Mouse (Mus musculus) limb, embryonic 11.5 days (tissue): ENCODE data around the gene Nbas. TPM values are rescaled to one million over a fixed set of nuclear protein-coding genes. Genes with fewer than 3 reads are reported as not detected.

ENCODE experiments used
- ATAC-seq: fragments of 200-750 bp; cut with Nextera tagmentation; 2 replicates; pipeline ENCODE4 v1.8.0; 2017; ENCODE audit warnings: low read depth; ENCODE audit not compliant: insufficient number of reproducible peaks, low FRiP score, low TSS enrichment
- DNase-seq: peaks from one replicate; pipeline ENCODE4 v3.0.0-alpha.2; 2015; ENCODE audit warnings: low spot score
- H3K27ac ChIP-seq: fragments of 300-500 bp; sonication (generic); replicated peaks from 2 replicates; pipeline ENCODE4 v1.5.1; 2014; ENCODE audit warnings: low read depth, mild to moderate bottlenecking, low read length
- H3K27me3 ChIP-seq: fragments of 300-500 bp; sonication (generic); 2 replicates; pipeline ENCODE4 v1.6.1; 2014; ENCODE audit warnings: mild to moderate bottlenecking, low read length, mixed read lengths; ENCODE audit not compliant: control insufficient read depth, insufficient read depth
- H3K36me3 ChIP-seq: fragments of 300-500 bp; sonication (generic); 2 replicates; pipeline ENCODE4 v1.6.1; 2014; ENCODE audit warnings: mild to moderate bottlenecking, low read length, moderate library complexity, mixed read lengths; ENCODE audit not compliant: control insufficient read depth, insufficient read depth
- H3K4me1 ChIP-seq: fragments of 300-500 bp; sonication (generic); 2 replicates; pipeline ENCODE4 v1.6.1; 2014; ENCODE audit warnings: low read length, mixed read lengths; ENCODE audit not compliant: control insufficient read depth, insufficient read depth
- H3K4me2 ChIP-seq: fragments of 300-500 bp; sonication (generic); 2 replicates; pipeline ENCODE4 v1.6.1; 2014; ENCODE audit warnings: low read depth, mild to moderate bottlenecking, moderate library complexity; ENCODE audit not compliant: severe bottlenecking
- H3K4me3 ChIP-seq: fragments of 300-500 bp; sonication (generic); 2 replicates; pipeline ENCODE4 v1.5.1; 2014; ENCODE audit warnings: low read depth, low read length
- H3K9ac ChIP-seq: fragments of 300-500 bp; sonication (generic); 2 replicates; pipeline ENCODE4 v1.6.1; 2014; ENCODE audit warnings: mild to moderate bottlenecking, low read length
- H3K9me3 ChIP-seq: fragments of 300-500 bp; sonication (generic); 2 replicates; pipeline ENCODE4 v1.6.1; 2016; ENCODE audit warnings: low read length; ENCODE audit not compliant: control insufficient read depth
- WGBS: fragments of 180-500 bp; shearing (Covaris S2); extraction: QIAGEN DNeasy Blood & Tissue Kit; methylation state at CpG from one replicate; pipeline ENCODE4 v1.1.7; 2014; 5-methylcytosine and 5-hydroxymethylcytosine counted together
- polyA plus RNA-seq: library from polyadenylated mRNA; unstranded; fragments of >200 nt; fragmentation: Nextera tagmentation; extraction: Ambion mirVana; gene quantifications from 2 replicates; pipeline ENCODE4 v1.2.1, GENCODE M21; 2014

The Nbas gene
- polyA plus RNA-seq, 1 experiment from 2014 or later = 16.4 TPM

DNA sequence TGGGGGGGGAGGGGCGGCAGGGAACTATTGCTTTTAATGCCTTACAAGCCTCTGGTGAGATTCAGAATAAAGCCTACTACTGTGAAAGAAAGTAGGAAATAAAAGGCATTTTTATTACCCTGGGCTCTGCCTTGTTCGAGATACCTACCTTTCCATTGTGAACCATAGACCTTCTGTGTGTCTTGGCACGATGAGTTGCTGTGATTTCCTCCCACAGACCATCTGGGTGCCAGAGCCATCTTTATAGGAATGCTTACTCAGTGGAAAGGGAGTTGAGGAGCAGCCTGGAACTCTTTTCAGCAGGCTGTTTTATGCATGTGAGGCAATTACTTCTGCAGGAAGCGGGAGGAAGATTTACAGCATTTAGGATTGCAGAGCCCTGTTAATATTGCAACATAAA is 329.6 kb downstream of the Nbas start:
- Histone ChIP-seq H3K4me2 (no peak overlapping the region), H3K36me3 (no peaks in the 10 kb centered on the region), H3K4me3 (no peak overlapping the region), H3K4me1 (0 out of 2 replicates have a peak, but pooled peaks cover 7% of the 10 kb centered on the region), H3K27ac (peak overlapping the region; percentile 42; the same call in 1 of the 2 replicates), H3K9ac (no peak overlapping the region), H3K27me3 (no peaks in the 10 kb centered on the region), H3K9me3 (no peaks in the 10 kb centered on the region)
- DNase-seq (peak; percentile 35), ATAC-seq (peak; percentile 32; the same call in 1 of the 2 replicates)
- 46% methylated on average over 4 of the region's 4 CpGs for WGBS

DNA sequence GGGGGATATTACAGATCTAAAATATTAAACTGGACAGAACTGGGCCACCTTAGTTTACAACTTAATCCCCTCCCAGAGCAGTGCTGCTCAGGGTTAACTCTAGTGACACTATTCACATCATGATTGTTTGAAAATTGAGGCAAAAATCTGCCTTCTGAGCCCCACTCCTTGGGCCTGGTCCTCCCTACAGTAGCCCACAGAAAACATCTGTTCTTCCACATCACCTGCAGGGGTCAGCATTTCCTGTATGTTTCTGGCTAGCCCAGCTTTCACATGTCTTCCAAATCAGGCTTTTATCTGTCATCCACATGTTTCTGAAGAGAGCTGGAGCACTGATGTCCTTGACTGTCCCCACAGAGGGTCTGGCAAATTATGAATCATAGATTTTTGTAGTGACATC is 333.5 kb downstream of the Nbas start:
- Histone ChIP-seq H3K9ac (no peak overlapping the region), H3K4me3 (no peak overlapping the region), H3K27me3 (no peaks in the 10 kb centered on the region), H3K36me3 (no peaks in the 10 kb centered on the region), H3K9me3 (no peaks in the 10 kb centered on the region), H3K27ac (no peak overlapping the region), H3K4me2 (no peak overlapping the region), H3K4me1 (0 out of 2 replicates have a peak, but pooled peaks cover 7% of the 10 kb centered on the region)
- ATAC-seq = no peak
- DNase-seq = peak; percentile 43

DNA sequence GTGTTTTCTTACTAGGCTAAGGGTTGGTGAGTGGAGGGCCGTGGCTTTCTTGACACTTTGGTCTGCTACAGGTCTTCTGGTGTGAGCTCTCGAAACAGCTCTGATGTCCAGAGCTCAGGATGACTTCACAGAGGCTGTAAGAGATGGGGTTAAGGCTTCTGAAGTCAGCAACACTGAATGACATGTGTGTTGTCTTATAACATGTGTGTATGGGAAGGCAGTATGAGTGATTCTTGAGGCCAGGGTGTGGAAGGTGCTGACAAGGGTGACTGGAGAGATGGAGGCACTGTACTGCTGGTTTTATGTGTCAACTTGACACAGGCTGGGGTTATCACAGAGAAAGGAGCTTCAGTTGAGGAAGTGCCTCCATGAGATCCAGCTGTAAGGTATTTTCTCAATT is 338.1 kb downstream of the Nbas start:
- no peak overlapping the region for H3K9ac ChIP-seq
- no peak for DNase-seq
- no peaks in the 10 kb centered on the region for H3K27me3 ChIP-seq
- no peaks in the 10 kb centered on the region for H3K4me1 ChIP-seq
- no peaks in the 10 kb centered on the region for H3K36me3 ChIP-seq
- ATAC-seq = no peak
- H3K4me2 ChIP-seq = no peak overlapping the region
- no peaks in the 10 kb centered on the region for H3K9me3 ChIP-seq
- no peak overlapping the region for H3K4me3 ChIP-seq
- 71% methylated on average over 2 of the region's 2 CpGs for WGBS
- H3K27ac ChIP-seq = no peak overlapping the region

DNA sequence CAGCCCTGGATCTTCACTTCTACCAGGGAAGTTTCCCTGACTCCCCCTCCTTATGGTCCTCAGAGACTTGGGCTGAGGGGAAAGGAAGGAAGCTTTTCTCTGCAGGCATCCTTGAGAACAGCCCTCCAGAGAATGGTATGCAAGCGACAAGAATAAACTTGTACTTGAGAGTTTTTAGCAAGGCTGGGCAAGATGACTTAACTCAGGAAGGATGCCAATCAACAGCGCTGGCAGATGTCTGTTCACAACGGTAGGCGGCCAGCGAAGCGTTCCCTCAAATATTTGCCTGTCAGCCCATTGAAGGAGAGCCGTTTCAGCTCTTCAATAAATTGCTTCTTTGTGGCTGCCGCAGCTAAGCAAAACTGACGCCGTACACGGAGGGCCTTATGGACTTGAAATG is 340.1 kb downstream of the Nbas start:
- Histone ChIP-seq H3K4me2 (no peak overlapping the region), H3K27me3 (no peaks in the 10 kb centered on the region), H3K4me1 (no peaks in the 10 kb centered on the region), H3K4me3 (no peak overlapping the region), H3K27ac (no peak overlapping the region), H3K36me3 (no peaks in the 10 kb centered on the region), H3K9ac (no peak overlapping the region), H3K9me3 (no peaks in the 10 kb centered on the region)
- DNase-seq = no peak
- ATAC-seq = no peak
- 85% methylated on average over 11 of the region's 11 CpGs for WGBS

DNA sequence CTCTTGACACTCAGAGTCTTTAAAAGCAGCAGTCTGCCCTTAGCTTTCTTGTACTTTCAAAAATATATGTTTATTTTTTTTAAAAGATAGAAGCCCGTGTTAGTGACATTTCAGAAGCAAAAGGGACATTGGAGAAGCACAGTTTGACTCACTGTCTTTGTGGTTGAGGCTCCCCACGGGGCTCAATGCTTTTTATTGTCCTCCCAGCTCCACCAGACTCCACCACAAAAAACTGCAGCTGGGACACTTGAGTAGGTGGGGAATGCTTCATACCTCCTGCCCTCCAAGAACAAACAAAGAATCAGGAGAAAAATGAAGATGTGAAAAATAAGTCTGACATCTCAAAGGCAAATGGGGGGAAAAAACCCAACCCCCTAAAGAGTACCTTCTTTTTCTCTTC is 344.1 kb downstream of the Nbas start:
- Histone ChIP-seq H3K4me3 (no peak overlapping the region), H3K27ac (no peak overlapping the region), H3K4me2 (no peak overlapping the region), H3K9ac (no peak overlapping the region), H3K27me3 (no peaks in the 10 kb centered on the region), H3K36me3 (no peaks in the 10 kb centered on the region), H3K9me3 (no peaks in the 10 kb centered on the region), H3K4me1 (no peaks in the 10 kb centered on the region)
- WGBS = 24% methylated on average over 2 of the region's 2 CpGs
- DNase-seq (no peak), ATAC-seq (no peak)

DNA sequence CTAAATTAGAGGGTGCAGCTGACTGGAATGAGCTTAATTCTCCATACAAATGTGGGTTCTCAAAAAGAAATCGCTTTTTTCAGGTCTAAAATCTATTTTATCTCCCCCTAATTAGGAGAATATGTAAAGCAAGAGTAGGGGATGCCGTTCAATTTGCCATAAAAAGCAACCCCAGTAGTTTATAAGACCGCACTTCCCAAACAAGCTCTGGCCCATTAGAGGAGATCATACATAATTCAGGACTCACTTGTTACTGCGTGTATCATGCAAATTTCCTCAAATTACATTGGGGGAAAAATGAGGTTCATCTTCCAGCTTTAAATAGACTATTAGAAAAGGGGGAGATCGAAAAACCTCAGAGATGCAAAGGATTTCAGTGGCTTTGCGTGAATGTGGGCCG is 346.7 kb downstream of the Nbas start:
- H3K4me2 ChIP-seq = no peak overlapping the region
- H3K36me3 ChIP-seq = no peaks in the 10 kb centered on the region
- 78% methylated on average over 7 of the region's 7 CpGs for WGBS
- DNase-seq (no peak), ATAC-seq (no peak)
- no peak overlapping the region for H3K27ac ChIP-seq
- no peak overlapping the region for H3K9ac ChIP-seq
- H3K9me3 ChIP-seq = no peaks in the 10 kb centered on the region
- H3K4me3 ChIP-seq = no peak overlapping the region
- H3K27me3 ChIP-seq = no peaks in the 10 kb centered on the region
- no peaks in the 10 kb centered on the region for H3K4me1 ChIP-seq

DNA sequence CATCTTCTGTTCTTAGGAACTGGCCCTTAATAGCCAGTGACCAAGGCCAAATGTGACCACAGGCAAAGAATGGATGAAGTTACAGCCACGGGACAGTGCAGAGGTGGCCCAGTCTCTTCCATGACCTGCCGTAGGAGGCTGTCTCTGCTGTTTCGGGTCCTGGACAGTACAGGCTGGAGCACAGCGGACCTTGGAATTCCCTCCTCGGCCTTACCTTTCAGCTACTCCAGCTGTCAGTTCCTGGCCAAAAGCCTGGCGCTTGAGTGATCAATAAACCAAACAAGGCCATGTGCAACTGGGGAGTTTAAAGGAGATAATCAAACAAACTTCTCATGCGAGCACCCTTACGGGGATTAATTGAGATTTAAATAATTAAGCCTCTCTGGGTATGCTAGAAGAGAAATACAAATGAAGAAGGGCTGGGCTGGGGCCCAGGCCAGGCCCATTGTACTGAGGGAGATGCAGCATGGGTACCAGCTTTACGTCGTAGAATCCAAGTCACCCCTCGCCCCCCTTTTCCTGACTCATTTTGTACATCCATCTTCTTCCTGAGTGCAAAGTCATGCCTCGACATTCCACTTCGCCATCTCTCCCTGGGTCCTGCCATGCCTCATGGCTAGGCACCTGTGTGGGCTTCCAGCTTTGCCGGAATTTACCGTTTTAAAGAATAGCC is 353.4 kb downstream of the Nbas start:
- no peaks in the 10 kb centered on the region for H3K4me1 ChIP-seq
- ATAC-seq (no peak), DNase-seq (no peak)
- WGBS = 90% methylated on average over 15 of the region's 15 CpGs
- no peak overlapping the region for H3K4me2 ChIP-seq
- H3K27ac ChIP-seq = no peak overlapping the region
- no peak overlapping the region for H3K4me3 ChIP-seq
- H3K9ac ChIP-seq = no peak overlapping the region
- H3K27me3 ChIP-seq = no peaks in the 10 kb centered on the region
- no peaks in the 10 kb centered on the region for H3K9me3 ChIP-seq
- H3K36me3 ChIP-seq = no peaks in the 10 kb centered on the region

DNA sequence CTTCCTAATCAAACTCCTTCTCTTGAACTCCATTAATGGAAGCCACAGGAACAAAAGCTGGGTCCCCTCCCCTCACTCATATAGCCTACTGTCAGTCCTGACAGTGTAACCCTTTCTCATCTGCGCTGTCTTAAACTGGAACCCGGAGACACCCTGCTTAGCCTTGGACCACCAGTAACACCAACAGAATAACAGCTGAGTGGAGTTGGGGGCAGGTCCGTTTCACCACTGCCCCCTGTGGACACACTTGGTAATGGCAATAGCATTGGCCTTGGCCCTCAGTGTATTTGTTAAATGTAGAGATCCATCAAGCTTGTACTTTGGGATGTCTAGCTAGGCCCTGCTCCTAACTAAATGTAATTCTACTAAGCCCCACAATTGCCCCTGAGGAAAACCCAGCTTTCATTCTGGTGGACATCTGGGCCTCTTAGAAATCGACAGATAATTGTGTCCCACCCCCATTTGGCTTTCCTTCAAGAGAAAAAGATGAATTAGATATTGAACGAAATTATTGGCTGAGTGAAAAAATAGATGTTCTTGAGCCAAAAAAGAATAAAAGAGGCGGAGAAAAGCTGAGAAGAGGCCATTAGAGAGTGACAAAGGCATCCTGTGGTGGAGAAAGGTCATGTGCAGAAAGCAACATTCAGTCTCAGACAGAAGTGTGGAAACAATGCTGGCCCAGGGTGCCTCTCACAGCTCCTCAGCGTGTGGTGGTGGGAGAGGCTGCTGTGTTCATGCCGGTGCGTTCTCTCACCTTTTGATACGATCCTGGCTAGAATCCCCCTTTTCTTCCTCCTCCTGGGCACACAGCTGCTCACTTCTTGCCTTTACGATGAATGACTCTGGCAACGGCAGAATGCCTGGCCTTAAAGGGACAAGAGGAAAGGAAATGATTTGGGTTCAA is 358.1 kb downstream of the Nbas start:
- Histone ChIP-seq H3K9ac (no peak overlapping the region), H3K4me2 (no peak overlapping the region), H3K27me3 (no peaks in the 10 kb centered on the region), H3K36me3 (no peaks in the 10 kb centered on the region), H3K27ac (no peak overlapping the region), H3K9me3 (no peaks in the 10 kb centered on the region), H3K4me1 (no peaks in the 10 kb centered on the region), H3K4me3 (no peak overlapping the region)
- DNase-seq (peak; percentile 46), ATAC-seq (no peak)
- 67% methylated on average over 12 of the region's 12 CpGs for WGBS
